Mouse (Mus musculus) kidney, adult 9 months (tissue): ENCODE results near the gene Scamp3.

Experiments used
- DNase-seq: peaks from one replicate; pipeline ENCODE4 v3.0.0; 2022

Gene Scamp3

GRCm38 (mm10) chr3:89228180-89228549 lies 50.9 kb downstream of the Scamp3 start:
- DNase-seq, result peak; percentile 96

GRCm38 (mm10) chr3:89228836-89229235 lies 51.6 kb downstream of the Scamp3 start, which contains the start of gene Muc1:
Gene Muc1, plus strand, starts transcription at chr3:89229057.
- no peak for DNase-seq

GRCm38 (mm10) chr3:89229276-89229675 lies 52.0 kb downstream of the Scamp3 start:
- no peak for DNase-seq

GRCm38 (mm10) chr3:89230561-89230960 lies 53.3 kb downstream of the Scamp3 start:
- no peak for DNase-seq

- DNase-seq, result no peak
Observed at GRCm38 (mm10) chr3:89231345-89231744, 54.1 kb downstream of the Scamp3 start.

- no peak for DNase-seq
Observed at GRCm38 (mm10) chr3:89231772-89232275, 54.6 kb downstream of the Scamp3 start.
